Mouse (Mus musculus) adrenal gland, postnatal 25 days (tissue): Measurements from ENCODE around the gene Vmn1r149. TPM values are rescaled to one million over a fixed set of nuclear protein-coding genes. Genes with fewer than 3 reads are reported as not detected.
"Not testable (repeated sequence)": the region's sequence is repeated elsewhere in the genome, so short reads cannot be mapped to it uniquely, and the experiment has no call there.

Experiments used
- DNase-seq: peaks from one replicate; pipeline ENCODE4 v3.0.0; 2021; ENCODE audit warnings: mixed read lengths
- long read RNA-seq: library from polyadenylated mRNA; stranded (forward); transcript quantifications from one replicate; pipeline ENCODE4 v2.0.0, GENCODE M21; 2021
- total RNA-seq: library from RNA; stranded (reverse); gene quantifications from 2 replicates; pipeline ENCODE4 v1.2.3, GENCODE M21; 2021

Gene Vmn1r149
- not detected in 2 replicates for total RNA-seq
- long read RNA-seq, result 0 reads

GRCm38 (mm10) chr7:22438129-22438528 is at the start of gene Vmn1r149:
Gene Vmn1r149 (minus strand): TSS chr7:22438229.
- DNase-seq, result not testable (repeated sequence)

- DNase-seq, result not testable (repeated sequence)
Observed at GRCm38 (mm10) chr7:22463975-22464374, 25.9 kb upstream of the Vmn1r149 start, which contains the start of gene Gm10665. Gene Gm10665 (minus strand): TSS chr7:22464075.

GRCm38 (mm10) chr7:22413283-22413682 is 24.7 kb downstream of the Vmn1r149 start, which contains the start of gene Vmn1r148:
Gene Vmn1r148 (plus strand): TSS chr7:22413583.
- DNase-seq, result not testable (repeated sequence)

Other genes starting within 250 kb of the Vmn1r149 start
- not detected in 2 replicates for gene Vmn1r143, start 248.9 kb downstream of the Vmn1r149 start, total RNA-seq
- not detected in 2 replicates for gene Gm8653, start 237.0 kb downstream of the Vmn1r149 start, total RNA-seq
- gene Gm8453, start 208.7 kb downstream of the Vmn1r149 start, total RNA-seq, result not detected in 2 replicates
- gene Gm4187, start 108.5 kb downstream of the Vmn1r149 start, total RNA-seq, result not detected in 2 replicates
- not detected in 2 replicates for gene Gm8660, start 67.2 kb downstream of the Vmn1r149 start, total RNA-seq
- not detected in 2 replicates for gene Vmn1r148, start 24.6 kb downstream of the Vmn1r149 start, total RNA-seq
- not detected in 2 replicates for gene Gm10665, start 25.8 kb upstream of the Vmn1r149 start, total RNA-seq
- gene Vmn1r151, start 61.4 kb upstream of the Vmn1r149 start, total RNA-seq, result not detected in 2 replicates
- not detected in 2 replicates for gene Vmn1r152, start 84.7 kb upstream of the Vmn1r149 start, total RNA-seq
- gene Gm8677, start 96.7 kb upstream of the Vmn1r149 start, total RNA-seq, result not detected in 2 replicates
- not detected in 2 replicates for gene Gm4201, start 127.1 kb upstream of the Vmn1r149 start, total RNA-seq
- not detected in 2 replicates for gene Gm4565, start 149.9 kb upstream of the Vmn1r149 start, total RNA-seq
- not detected in 2 replicates for gene Vmn1r155, start 219.8 kb upstream of the Vmn1r149 start, total RNA-seq